Mouse (Mus musculus) C2C12 (cell line): Measurements from ENCODE around the gene Pde6h.

ENCODE experiments used
- CEBPB ChIP-seq: IDR thresholded peaks from one replicate; pipeline ENCODE4 v1.6.1; 2011; ENCODE audit warnings: low read depth, mild to moderate bottlenecking, control low read depth, moderate library complexity
- CTCF ChIP-seq: IDR thresholded peaks from one replicate; pipeline ENCODE4 v1.5.1; 2011; ENCODE audit not compliant: control insufficient read depth, insufficient read depth, insufficient read length
- FOSL1 ChIP-seq: IDR thresholded peaks from one replicate; pipeline ENCODE4 v1.8.0; 2011; ENCODE audit warnings: mild to moderate bottlenecking, low read length; ENCODE audit not compliant: poor library complexity, insufficient read depth, severe bottlenecking
- MAX ChIP-seq: IDR thresholded peaks from one replicate; pipeline ENCODE4 v1.6.1; 2011; ENCODE audit warnings: mild to moderate bottlenecking, control low read depth
- MYOG ChIP-seq: IDR thresholded peaks from one replicate; pipeline ENCODE4 v1.6.1; 2011; ENCODE audit not compliant: control insufficient read depth, insufficient read length; ENCODE audit errors: extremely low read depth
- USF1 ChIP-seq: IDR thresholded peaks from one replicate; pipeline ENCODE4 v1.6.1; 2011; ENCODE audit warnings: low read depth, mild to moderate bottlenecking, control low read depth, moderate library complexity

DNA sequence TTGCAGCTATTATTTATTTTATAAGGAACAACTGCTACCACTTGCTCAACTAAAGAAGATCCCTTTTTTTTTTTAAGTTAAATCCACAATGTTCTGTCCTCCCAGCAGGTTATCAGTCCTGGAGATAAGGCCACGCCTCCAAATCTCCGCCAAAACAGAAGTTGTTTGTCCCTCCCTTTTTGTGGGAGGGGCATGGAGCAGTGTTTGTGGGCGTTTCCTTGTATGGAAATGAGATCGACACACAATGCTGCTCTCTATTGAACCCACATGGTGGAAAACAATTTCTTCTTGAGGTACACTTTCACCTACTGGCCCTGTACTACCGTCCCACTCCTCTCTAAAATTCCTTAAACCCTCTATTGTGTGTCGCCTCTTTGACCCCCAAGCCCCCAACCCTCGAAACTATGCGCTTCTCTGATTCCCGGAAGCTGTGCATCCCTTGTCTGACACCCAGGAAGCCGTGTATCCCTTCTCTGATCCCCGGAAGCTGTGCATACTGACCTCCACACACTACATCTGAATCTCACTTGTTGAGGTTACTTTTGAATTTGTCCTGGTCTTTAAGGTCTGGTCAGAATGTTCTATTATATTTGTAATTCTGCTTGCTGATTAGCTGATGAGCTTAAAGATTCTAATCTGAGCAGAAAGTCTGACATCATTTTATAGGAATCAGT, 66.3 kb downstream of the Pde6h start:
- TF ChIP-seq CTCF (no peak), MYOG (no peak), USF1 (no peak), FOSL1 (no peak), MAX (no peak), CEBPB (no peak)
